Mouse (Mus musculus) heart, postnatal 0 days (tissue): ENCODE measurements around the gene Matn3. TPM values are rescaled to one million over a fixed set of nuclear protein-coding genes. Genes with fewer than 3 reads are reported as not detected.
A peak's percentile ranks its signal among the peaks of the same experiment; 100 is the strongest.

Experiments used
- ATAC-seq: fragments of 200-750 bp; cut with Nextera tagmentation; 2 replicates; pipeline ENCODE4 v1.8.0; 2017; ENCODE audit warnings: low read depth, moderate number of reproducible peaks, moderate library complexity; ENCODE audit not compliant: insufficient read depth
- DNase-seq: peaks from one replicate; pipeline ENCODE4 v3.0.0-alpha.2; 2016; ENCODE audit warnings: low spot score
- H3K27ac ChIP-seq: fragments of 300-500 bp; sonication (generic); 2 replicates; pipeline ENCODE4 v1.5.1; 2014; ENCODE audit warnings: low read depth, mild to moderate bottlenecking
- H3K27me3 ChIP-seq: fragments of 300-500 bp; sonication (generic); 2 replicates; pipeline ENCODE4 v1.6.1; 2014; ENCODE audit warnings: low read length, mixed read lengths; ENCODE audit not compliant: control insufficient read depth, insufficient read depth
- H3K36me3 ChIP-seq: fragments of 300-500 bp; sonication (generic); replicated peaks from 2 replicates; pipeline ENCODE4 v1.6.1; 2014; ENCODE audit warnings: low read length, mixed read lengths; ENCODE audit not compliant: control insufficient read depth, insufficient read depth
- H3K4me1 ChIP-seq: fragments of 300-500 bp; sonication (generic); 2 replicates; pipeline ENCODE4 v1.6.1; 2014; ENCODE audit warnings: antibody characterized with exemption; ENCODE audit not compliant: control insufficient read depth, insufficient read depth
- H3K4me2 ChIP-seq: fragments of 300-500 bp; sonication (generic); 2 replicates; pipeline ENCODE4 v1.6.1; 2014; ENCODE audit warnings: low read depth, mild to moderate bottlenecking, low read length, moderate library complexity
- H3K4me3 ChIP-seq: fragments of 300-500 bp; sonication (generic); 2 replicates; pipeline ENCODE4 v1.5.1; 2014; ENCODE audit warnings: low read depth, low read length
- H3K9ac ChIP-seq: fragments of 300-500 bp; sonication (generic); replicated peaks from 2 replicates; pipeline ENCODE4 v1.6.1; 2014; ENCODE audit warnings: low read depth, low read length, mixed read lengths
- H3K9me3 ChIP-seq: fragments of 300-500 bp; sonication (generic); replicated peaks from 2 replicates; pipeline ENCODE4 v1.6.1; 2016; ENCODE audit warnings: low read length; ENCODE audit not compliant: control insufficient read depth
- CTCF ChIP-seq: IDR thresholded peaks from 2 replicates; pipeline ENCODE4 v1.5.1; 2016; ENCODE audit warnings: antibody characterized with exemption, control low read depth, low read depth
- EP300 ChIP-seq: IDR thresholded peaks from 2 replicates; pipeline ENCODE4 v1.6.1; 2016; ENCODE audit warnings: antibody characterized with exemption, low read depth
- WGBS: fragments of 180-500 bp; shearing (Covaris S2); extraction: QIAGEN DNeasy Blood & Tissue Kit; methylation state at CpG from one replicate; pipeline ENCODE4 v1.1.7; 2014; 5-methylcytosine and 5-hydroxymethylcytosine counted together
- polyA plus RNA-seq: library from polyadenylated mRNA; unstranded; fragments of >200 nt; fragmentation: Nextera tagmentation; extraction: Ambion mirVana; gene quantifications from 2 replicates; pipeline ENCODE4 v1.2.1, GENCODE M21; 2015
- total RNA-seq: library from RNA; depleted of rRNA; stranded (reverse); fragments of >200 nt; gene quantifications from 2 replicates; pipeline ENCODE4 v1.2.3, GENCODE M21; 2014; ENCODE audit warnings: low replicate concordance

The Matn3 gene
- total and polyA plus RNA-seq, 2 experiments from 2014 or later, result 0.07 TPM; not detected in 1

- Histone ChIP-seq H3K27ac (no peak overlapping the region), H3K4me2 (no peak overlapping the region), H3K4me3 (no peak overlapping the region), H3K9ac (no peak overlapping the region), H3K4me1 (peaks cover 7% of the 10 kb centered on the region; the same call in 1 of the 2 replicates), H3K27me3 (no peaks in the 10 kb centered on the region), H3K9me3 (no peaks in the 10 kb centered on the region), H3K36me3 (peaks cover 13% of the 10 kb centered on the region; the same call in 1 of the 2 replicates)
- 83% methylated on average over 3 of the region's 3 CpGs for WGBS
- no peak for TF ChIP-seq EP300
- ATAC-seq (no peak), DNase-seq (no peak)
These were observed 27.3 kb downstream of the Matn3 start for GRCm38 (mm10) chr12:8975076-8975475.

- 69% methylated on average over 8 of the region's 8 CpGs for WGBS
- no peaks in the 10 kb centered on the region for H3K27me3 ChIP-seq
- DNase-seq (no peak), ATAC-seq (no peak)
- no peaks in the 10 kb centered on the region for H3K4me1 ChIP-seq
- no peak overlapping the region for H3K4me2 ChIP-seq
- H3K36me3 ChIP-seq, result no peaks in the 10 kb centered on the region
- no peak overlapping the region for H3K27ac ChIP-seq
- no peaks in the 10 kb centered on the region for H3K9me3 ChIP-seq
- TF ChIP-seq CTCF, result no peak
- no peak overlapping the region for H3K9ac ChIP-seq
- H3K4me3 ChIP-seq, result no peak overlapping the region
These were observed 45.5 kb downstream of the Matn3 start for GRCm38 (mm10) chr12:8993231-8993630.

GRCm38 (mm10) chr12:8998318-8998717 lies 50.6 kb downstream of the Matn3 start:
- no peaks in the 10 kb centered on the region for H3K9me3 ChIP-seq
- no peak overlapping the region for H3K4me3 ChIP-seq
- H3K9ac ChIP-seq, result no peak overlapping the region
- no peak overlapping the region for H3K27ac ChIP-seq
- no peak overlapping the region for H3K4me2 ChIP-seq
- TF ChIP-seq EP300 (no peak), CTCF (no peak)
- WGBS, result 80% methylated on average over 4 of the region's 4 CpGs
- DNase-seq (no peak), ATAC-seq (no peak)
- no peaks in the 10 kb centered on the region for H3K4me1 ChIP-seq
- no peaks in the 10 kb centered on the region for H3K27me3 ChIP-seq
- no peaks in the 10 kb centered on the region for H3K36me3 ChIP-seq

- Histone ChIP-seq H3K27me3 (no peaks in the 10 kb centered on the region), H3K4me3 (no peak overlapping the region), H3K9ac (no peak overlapping the region), H3K27ac (no peak overlapping the region), H3K4me2 (no peak overlapping the region), H3K9me3 (no peaks in the 10 kb centered on the region), H3K4me1 (no peaks in the 10 kb centered on the region), H3K36me3 (no peaks in the 10 kb centered on the region; the same call in 1 of the 2 replicates)
- ATAC-seq, result peak; percentile 49
- 15% methylated on average over 5 of the region's 5 CpGs for WGBS
- TF ChIP-seq EP300 (no peak), CTCF (peak; percentile 85)
- peak; percentile 88 for DNase-seq
These were observed 54.4 kb downstream of the Matn3 start for GRCm38 (mm10) chr12:9002038-9002648.

GRCm38 (mm10) chr12:9007146-9007545 lies 59.4 kb downstream of the Matn3 start:
- H3K36me3 ChIP-seq, result no peaks in the 10 kb centered on the region; the same call in 1 of the 2 replicates
- 62% methylated on average over 4 of the region's 4 CpGs for whole genome bisulfite sequencing
- no peak overlapping the region for H3K4me2 ChIP-seq
- H3K4me3 ChIP-seq, result no peak overlapping the region
- no peak for ATAC-seq
- TF ChIP-seq CTCF (no peak), EP300 (no peak)
- H3K9me3 ChIP-seq, result no peaks in the 10 kb centered on the region
- no peak for DNase-seq
- no peaks in the 10 kb centered on the region for H3K4me1 ChIP-seq
- H3K27ac ChIP-seq, result no peak overlapping the region
- no peaks in the 10 kb centered on the region for H3K27me3 ChIP-seq
- H3K9ac ChIP-seq, result no peak overlapping the region

- no peaks in the 10 kb centered on the region for H3K4me1 ChIP-seq
- DNase-seq (no peak), ATAC-seq (no peak)
- H3K9me3 ChIP-seq, result no peaks in the 10 kb centered on the region
- no peak overlapping the region for H3K4me2 ChIP-seq
- H3K27me3 ChIP-seq, result no peaks in the 10 kb centered on the region
- H3K4me3 ChIP-seq, result no peak overlapping the region
- 85% methylated on average over 6 of the region's 6 CpGs for WGBS
- H3K9ac ChIP-seq, result no peak overlapping the region
- H3K36me3 ChIP-seq, result peaks cover 4% of the 10 kb centered on the region; the same call in 1 of the 2 replicates
- no peak for TF ChIP-seq CTCF
- TF ChIP-seq EP300, result no peak
- no peak overlapping the region for H3K27ac ChIP-seq
These were observed 60.1 kb downstream of the Matn3 start for GRCm38 (mm10) chr12:9007811-9008210.
